Mouse (Mus musculus) lung, adult 2 months (tissue): ENCODE measurements at regions not wholly inside any gene's neighbourhood (a gene's known extent, or its start where the extent isn't known, plus 50 kb on each side); places are given as distances from the start of the nearest gene placed in this dataset.

Experiments
- CTCF ChIP-seq: fragments of 200-500 bp; IDR thresholded peaks from 2 replicates; pipeline ENCODE4 v1.5.1; 2011; ENCODE audit warnings: mild to moderate bottlenecking, low read length, control low read depth; ENCODE audit not compliant: insufficient read depth
- POLR2A ChIP-seq: fragments of 200-500 bp; IDR thresholded peaks from 2 replicates; pipeline ENCODE4 v1.6.1; 2011; ENCODE audit warnings: low read depth, mild to moderate bottlenecking, control low read depth, low read length, borderline replicate concordance; ENCODE audit errors: extremely low read depth

DNA sequence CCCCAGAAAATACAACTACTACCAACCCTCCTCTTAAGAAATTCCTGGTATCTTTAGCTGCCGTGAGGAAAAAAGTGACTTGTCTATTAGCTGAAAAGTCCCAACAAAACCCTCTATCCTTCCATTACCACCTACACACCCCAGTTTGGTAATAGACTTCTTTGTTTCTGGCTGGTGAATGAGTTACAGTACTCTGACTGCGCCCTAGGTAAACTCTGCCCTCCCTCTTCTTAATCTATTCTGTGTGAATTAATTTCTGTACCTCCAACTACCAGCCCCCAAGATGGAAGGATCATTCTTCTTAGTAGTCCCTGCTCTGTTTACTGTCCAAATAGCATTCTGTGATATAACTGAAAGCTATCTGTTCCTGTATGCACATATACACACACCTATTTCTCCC, 245.4 kb downstream of the Pik3r1 start:
- TF ChIP-seq CTCF (no peak), POLR2A (no peak)
